In genomic region chr4:109401176-109401689, GRCm38 (mm10) we compare ENCODE assay signal across 15 mouse cellular contexts. TPM values are rescaled to one million over a fixed set of nuclear protein-coding genes. Genes with fewer than 3 reads are reported as not detected.
DNase-seq lines count a peak whose midpoint lies in the region; ATAC-seq and TF ChIP-seq lines count a peak whose summit lies in the region.
"Had no signal": no experiment of that assay in that cellular context is flagged by ENCODE, and none has a peak within 500 bp of the region (broad histone marks: within the 10 kb centered on the region; RNA-seq: fewer than 3 reads in every experiment).

No protein-coding gene starts in this region.

- intact Hi-C loops in gastrocnemius, adult 2 months (cut with DNase I) = no loop called here

- no peak overlapping the region for H3K9ac ChIP-seq in liver, embryonic 13.5 days
- no peak overlapping the region for H3K9ac ChIP-seq in liver, embryonic 12.5 days
- H3K9ac ChIP-seq: hindbrain, embryonic 13.5 days; limb, embryonic 12.5 days; neural tube, embryonic 15.5 days had no signal

- H3K4me2 ChIP-seq in liver, embryonic 13.5 days = no peak overlapping the region
- no peak overlapping the region for H3K4me2 ChIP-seq in liver, embryonic 12.5 days
- H3K4me2 ChIP-seq: hindbrain, embryonic 13.5 days; limb, embryonic 12.5 days; neural tube, embryonic 15.5 days had no signal

- no peak for DNase-seq in gastrocnemius, adult 2 months
- no peak for DNase-seq in gastrocnemius, adult 8-10 months (ENCODE audit: low spot score in 2 of 2)
- no peak for DNase-seq in liver, embryonic 13.5 days
- no peak for DNase-seq in natural killer cell, adult 2 months (ENCODE audit: low spot score in 2 of 2)
- no peak for DNase-seq in right cerebral cortex, postnatal 36 days (ENCODE audit: low spot score in 2 of 2)
- DNase-seq: adrenal gland, postnatal 10 days; cerebellum, postnatal 36 days; kidney, adult 8-10 months had no signal

- TF ChIP-seq POLR2A in bone marrow macrophage, adult 2 months (IDR thresholded peaks at IDR 0.05; ENCODE audit: borderline replicate concordance, low read depth, low read length) = no peak

- H3K36me3 ChIP-seq in liver, embryonic 13.5 days = peaks cover 37% of the 10 kb centered on the region
- peaks cover 41% of the 10 kb centered on the region for H3K36me3 ChIP-seq in liver, embryonic 12.5 days
- H3K36me3 ChIP-seq in E14TG2a.4 (ENCODE audit: insufficient read depth, low read length) = no peaks in the 10 kb centered on the region
- H3K36me3 ChIP-seq: hindbrain, embryonic 13.5 days; limb, embryonic 12.5 days; neural tube, embryonic 15.5 days had no signal

- no peak for ATAC-seq in liver, embryonic 13.5 days (ENCODE audit: low read depth)
- ATAC-seq in liver, embryonic 12.5 days = no peak

- no peak overlapping the region for H3K27ac ChIP-seq in gastrocnemius, adult 2 months
- H3K27ac ChIP-seq in liver, embryonic 13.5 days = peak overlapping the region; percentile 37
- H3K27ac ChIP-seq in liver, embryonic 12.5 days = no peak overlapping the region
- no peak overlapping the region for H3K27ac ChIP-seq in bone marrow macrophage, adult 2 months (ENCODE audit: insufficient read depth, low read depth, low read length)
- H3K27ac ChIP-seq: hindbrain, embryonic 13.5 days; limb, embryonic 12.5 days; neural tube, embryonic 15.5 days had no signal

- peaks cover 45% of the 10 kb centered on the region for H3K4me1 ChIP-seq in liver, embryonic 13.5 days (replicated peaks)
- H3K4me1 ChIP-seq in liver, embryonic 12.5 days = peaks cover 23% of the 10 kb centered on the region
- peaks cover 3% of the 10 kb centered on the region for H3K4me1 ChIP-seq in E14TG2a.4 (replicated peaks; ENCODE audit: low read depth, low read length)
- H3K4me1 ChIP-seq in bone marrow macrophage, adult 2 months (ENCODE audit: control insufficient read depth, insufficient read depth, low read length) = peaks cover 10% of the 10 kb centered on the region

- H3K27me3 ChIP-seq in liver, embryonic 13.5 days = no peaks in the 10 kb centered on the region
- no peaks in the 10 kb centered on the region; the same call in 1 of the 2 replicates for H3K27me3 ChIP-seq in liver, embryonic 12.5 days (replicated peaks)
- H3K27me3 ChIP-seq in E14TG2a.4 (ENCODE audit: insufficient read depth, low read length) = peaks cover 30% of the 10 kb centered on the region
- H3K27me3 ChIP-seq: limb, embryonic 12.5 days had no signal

- TF ChIP-seq CTCF in gastrocnemius, adult 2 months (IDR thresholded peaks at IDR 0.05) = peak; percentile 44
- TF ChIP-seq CTCF in E14TG2a.4 (conservative IDR thresholded peaks at IDR 0.05; ENCODE audit: low read length) = peak; percentile 39
- TF ChIP-seq CTCF in bone marrow macrophage, adult 2 months (IDR thresholded peaks at IDR 0.05; ENCODE audit: low read depth, low read length) = 0 out of 2 replicates have a peak, but pooled peaks have one; percentile 22

- no peak overlapping the region for H3K4me3 ChIP-seq in gastrocnemius, adult 2 months
- no peak overlapping the region for H3K4me3 ChIP-seq in liver, embryonic 13.5 days (replicated peaks)
- H3K4me3 ChIP-seq in liver, embryonic 12.5 days = no peak overlapping the region
- no peak overlapping the region for H3K4me3 ChIP-seq in E14TG2a.4 (replicated peaks; ENCODE audit: low read length)
- H3K4me3 ChIP-seq in bone marrow macrophage, adult 2 months (ENCODE audit: insufficient read depth, low read length) = no peak overlapping the region
- H3K4me3 ChIP-seq: hindbrain, embryonic 13.5 days; limb, embryonic 12.5 days; megakaryocyte, embryonic 14.5 days; neural tube, embryonic 15.5 days had no signal

- no peaks in the 10 kb centered on the region for H3K9me3 ChIP-seq in liver, embryonic 13.5 days (replicated peaks)
- H3K9me3 ChIP-seq in liver, embryonic 12.5 days (replicated peaks) = no peaks in the 10 kb centered on the region
- H3K9me3 ChIP-seq in E14TG2a.4 (ENCODE audit: low read length) = no peaks in the 10 kb centered on the region
- H3K9me3 ChIP-seq: hindbrain, embryonic 13.5 days; limb, embryonic 12.5 days; megakaryocyte, embryonic 14.5 days; neural tube, embryonic 15.5 days had no signal

- WGBS in liver, embryonic 13.5 days (ENCODE audit: insufficient replicate concordance) = 70% methylated on average over 5 of the region's 5 CpGs
- WGBS in liver, embryonic 12.5 days (ENCODE audit: insufficient replicate concordance) = 59% methylated on average over 5 of the region's 5 CpGs

RNA-seq across cellular contexts. Expression of gene Ttc39a, which starts 5.2 kb away (rescaled TPM):
- total RNA-seq in gastrocnemius, adult 2 months (2021) = under 1 TPM in 1 of 2 experiments, not detected in 1; 0.15 TPM
- under 1 TPM in 2 of 4 experiments, not detected in 2; 0.11 to 0.16 TPM for total RNA-seq in gastrocnemius, adult 8-10 months (2022)
- polyA plus RNA-seq in liver, embryonic 13.5 days (2015; fragmentation: Nextera tagmentation; extraction: Ambion mirVana) = 14.2 and 14.7 TPM in 2 replicates
- polyA plus RNA-seq in liver, embryonic 12.5 days (2016; fragmentation: Nextera tagmentation; extraction: Ambion mirVana) = 12.9 and 13.7 TPM in 2 replicates
- 1.3 and 1.4 TPM in 2 replicates for polyA plus RNA-seq in bone marrow macrophage, adult 2 months (2012; ENCODE audit: insufficient read depth, insufficient read length, missing spikeins)
